Mouse (Mus musculus): Measurements from ENCODE around the gene Vti1a. TPM values are rescaled to one million over a fixed set of nuclear protein-coding genes. Genes with fewer than 3 reads are reported as not detected.

Vti1a gene
- polyA plus RNA-seq (2014; fragmentation: Nextera tagmentation; extraction: Ambion mirVana) = 26.4 and 30.1 TPM in 2 replicates

GRCm38 (mm10) chr19:55316109-55316714, at the start of gene Vti1a:
TSS of gene Vti1a (plus strand) at chr19:55316295.
- H3K27me3 ChIP-seq (replicated peaks; ENCODE audit: control insufficient read depth, insufficient read depth, low read length) = no peaks in the 10 kb centered on the region
- peak within 1 kb of the TSS; percentile 82 for H3K4me3 ChIP-seq (ENCODE audit: low read depth, low read length)
- H3K4me2 ChIP-seq = peak within 1 kb of the TSS; percentile 83
- ATAC-seq (replicated peaks; ENCODE audit: low FRiP score) = peak; percentile 91
- peaks cover 21% of the 10 kb centered on the region for H3K4me1 ChIP-seq (replicated peaks; ENCODE audit: control insufficient read depth, insufficient read depth, low read length)
- peak within 1 kb of the TSS; percentile 83 for H3K27ac ChIP-seq (ENCODE audit: low read depth, low read length)
- WGBS = under 1% methylated on average over 48 of the region's 48 CpGs
- peak; percentile 84 for DNase-seq (ENCODE audit: low spot score)
- H3K9ac ChIP-seq (ENCODE audit: low read depth, low read length) = peak within 1 kb of the TSS; percentile 79
- peaks cover 9% of the 10 kb centered on the region; the same call in 1 of the 2 replicates for H3K36me3 ChIP-seq (ENCODE audit: control insufficient read depth, insufficient read depth, low read length)
- H3K9me3 ChIP-seq (ENCODE audit: control insufficient read depth, low read length) = no peaks in the 10 kb centered on the region

DNA sequence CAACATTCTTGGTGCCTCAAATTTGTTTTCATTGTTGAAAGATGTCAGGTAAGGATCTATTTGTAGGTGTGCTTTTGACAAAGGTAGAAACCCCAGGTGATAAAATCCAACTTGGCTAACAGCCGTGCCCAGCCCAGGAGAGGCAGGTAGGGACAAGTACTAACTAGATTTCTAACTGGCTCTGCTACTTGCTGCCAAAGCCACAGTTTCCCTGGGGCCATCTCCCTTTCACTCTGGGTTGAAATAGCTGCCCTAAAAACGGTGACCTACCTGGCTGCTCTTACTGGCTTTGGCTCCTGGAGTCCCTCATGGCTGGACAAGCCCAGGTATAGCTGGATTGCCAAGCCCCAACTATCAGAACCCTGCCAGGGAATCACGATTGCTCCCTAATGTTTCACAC, 49.3 kb upstream of the Vti1a start:
- H3K4me3 ChIP-seq (ENCODE audit: low read depth, low read length) = no peak overlapping the region
- no peaks in the 10 kb centered on the region for H3K27me3 ChIP-seq (replicated peaks; ENCODE audit: control insufficient read depth, insufficient read depth, low read length)
- peaks cover 16% of the 10 kb centered on the region; the same call in 1 of the 2 replicates for H3K4me1 ChIP-seq (replicated peaks; ENCODE audit: control insufficient read depth, insufficient read depth, low read length)
- DNase-seq (ENCODE audit: low spot score) (no peak), ATAC-seq (replicated peaks; ENCODE audit: low FRiP score) (no peak)
- 87% methylated on average over 3 of the region's 3 CpGs for WGBS
- no peak overlapping the region for H3K27ac ChIP-seq (ENCODE audit: low read depth, low read length)
- no peaks in the 10 kb centered on the region for H3K9me3 ChIP-seq (ENCODE audit: control insufficient read depth, low read length)
- no peak overlapping the region for H3K4me2 ChIP-seq
- no peak overlapping the region for H3K9ac ChIP-seq (ENCODE audit: low read depth, low read length)
- peaks cover 7% of the 10 kb centered on the region; the same call in 1 of the 2 replicates for H3K36me3 ChIP-seq (ENCODE audit: control insufficient read depth, insufficient read depth, low read length)

GRCm38 (mm10) chr19:55268150-55268549, 47.9 kb upstream of the Vti1a start:
- H3K4me3 ChIP-seq (ENCODE audit: low read depth, low read length) = no peak overlapping the region
- DNase-seq (ENCODE audit: low spot score) (no peak), ATAC-seq (replicated peaks; ENCODE audit: low FRiP score) (no peak)
- H3K9ac ChIP-seq (ENCODE audit: low read depth, low read length) = no peak overlapping the region
- H3K27me3 ChIP-seq (replicated peaks; ENCODE audit: control insufficient read depth, insufficient read depth, low read length) = no peaks in the 10 kb centered on the region
- 73% methylated on average over 3 of the region's 3 CpGs for WGBS
- peaks cover 23% of the 10 kb centered on the region for H3K4me1 ChIP-seq (replicated peaks; ENCODE audit: control insufficient read depth, insufficient read depth, low read length)
- H3K36me3 ChIP-seq (ENCODE audit: control insufficient read depth, insufficient read depth, low read length) = peaks cover 7% of the 10 kb centered on the region; the same call in 1 of the 2 replicates
- H3K27ac ChIP-seq (ENCODE audit: low read depth, low read length) = no peak overlapping the region
- H3K4me2 ChIP-seq = no peak overlapping the region
- H3K9me3 ChIP-seq (ENCODE audit: control insufficient read depth, low read length) = no peaks in the 10 kb centered on the region

- H3K4me2 ChIP-seq = no peak overlapping the region
- DNase-seq (ENCODE audit: low spot score) = no peak
- no peaks in the 10 kb centered on the region for H3K27me3 ChIP-seq (replicated peaks; ENCODE audit: control insufficient read depth, insufficient read depth, low read length)
- no peak overlapping the region; the same call in 1 of the 2 replicates for H3K27ac ChIP-seq (ENCODE audit: low read depth, low read length)
- peaks cover 7% of the 10 kb centered on the region; the same call in 1 of the 2 replicates for H3K36me3 ChIP-seq (ENCODE audit: control insufficient read depth, insufficient read depth, low read length)
- ATAC-seq (replicated peaks; ENCODE audit: low FRiP score) = no peak
- 71% methylated on average over 5 of the region's 5 CpGs for WGBS
- peaks cover 26% of the 10 kb centered on the region for H3K4me1 ChIP-seq (replicated peaks; ENCODE audit: control insufficient read depth, insufficient read depth, low read length)
- H3K9ac ChIP-seq (ENCODE audit: low read depth, low read length) = no peak overlapping the region
- no peaks in the 10 kb centered on the region for H3K9me3 ChIP-seq (ENCODE audit: control insufficient read depth, low read length)
- no peak overlapping the region for H3K4me3 ChIP-seq (ENCODE audit: low read depth, low read length)
Measured at GRCm38 (mm10) chr19:55269051-55269450, 47.0 kb upstream of the Vti1a start.

GRCm38 (mm10) chr19:55271448-55271847, 44.6 kb upstream of the Vti1a start:
- Histone ChIP-seq H3K9me3 (ENCODE audit: control insufficient read depth, low read length) (no peaks in the 10 kb centered on the region), H3K9ac (ENCODE audit: low read depth, low read length) (no peak overlapping the region), H3K36me3 (ENCODE audit: control insufficient read depth, insufficient read depth, low read length) (peaks cover 7% of the 10 kb centered on the region; the same call in 1 of the 2 replicates), H3K4me2 (no peak overlapping the region; the same call in 1 of the 2 replicates), H3K4me1 (replicated peaks; ENCODE audit: control insufficient read depth, insufficient read depth, low read length) (peaks cover 45% of the 10 kb centered on the region), H3K27me3 (replicated peaks; ENCODE audit: control insufficient read depth, insufficient read depth, low read length) (no peaks in the 10 kb centered on the region), H3K4me3 (ENCODE audit: low read depth, low read length) (no peak overlapping the region), H3K27ac (ENCODE audit: low read depth, low read length) (peak overlapping the region; percentile 51)
- ATAC-seq (replicated peaks; ENCODE audit: low FRiP score) = peak; percentile 70
- WGBS = 50% methylated on average over 3 of the region's 3 CpGs
- DNase-seq (ENCODE audit: low spot score) = no peak

- peak overlapping the region; percentile 51 for H3K27ac ChIP-seq (ENCODE audit: low read depth, low read length)
Measured at GRCm38 (mm10) chr19:55273340-55273739, 42.8 kb upstream of the Vti1a start.

GRCm38 (mm10) chr19:55276100-55276499, 40.0 kb upstream of the Vti1a start:
- WGBS = 63% methylated on average over 4 of the region's 4 CpGs
- DNase-seq (ENCODE audit: low spot score) (no peak), ATAC-seq (replicated peaks; ENCODE audit: low FRiP score) (no peak)
- H3K27ac ChIP-seq (ENCODE audit: low read depth, low read length) = peak overlapping the region; percentile 4; the same call in 1 of the 2 replicates
- no peak overlapping the region for H3K4me3 ChIP-seq (ENCODE audit: low read depth, low read length)
- no peak overlapping the region for H3K4me2 ChIP-seq
- no peaks in the 10 kb centered on the region for H3K27me3 ChIP-seq (replicated peaks; ENCODE audit: control insufficient read depth, insufficient read depth, low read length)
- H3K4me1 ChIP-seq (replicated peaks; ENCODE audit: control insufficient read depth, insufficient read depth, low read length) = peaks cover 33% of the 10 kb centered on the region
- peaks cover 4% of the 10 kb centered on the region; the same call in 1 of the 2 replicates for H3K36me3 ChIP-seq (ENCODE audit: control insufficient read depth, insufficient read depth, low read length)
- H3K9ac ChIP-seq (ENCODE audit: low read depth, low read length) = no peak overlapping the region
- no peaks in the 10 kb centered on the region for H3K9me3 ChIP-seq (ENCODE audit: control insufficient read depth, low read length)

More at GRCm38 (mm10) chr19:55273340-55273739, 42.8 kb upstream of the Vti1a start:
- 37% methylated on average over 6 of the region's 6 CpGs for WGBS
- Histone ChIP-seq H3K4me3 (ENCODE audit: low read depth, low read length) (no peak overlapping the region), H3K36me3 (ENCODE audit: control insufficient read depth, insufficient read depth, low read length) (peaks cover 7% of the 10 kb centered on the region; the same call in 1 of the 2 replicates), H3K9ac (ENCODE audit: low read depth, low read length) (no peak overlapping the region), H3K9me3 (ENCODE audit: control insufficient read depth, low read length) (no peaks in the 10 kb centered on the region), H3K4me2 (no peak overlapping the region), H3K4me1 (replicated peaks; ENCODE audit: control insufficient read depth, insufficient read depth, low read length) (peaks cover 45% of the 10 kb centered on the region), H3K27me3 (replicated peaks; ENCODE audit: control insufficient read depth, insufficient read depth, low read length) (no peaks in the 10 kb centered on the region)
- ATAC-seq (replicated peaks; ENCODE audit: low FRiP score) = peak; percentile 87
- no peak for DNase-seq (ENCODE audit: low spot score)

- Histone ChIP-seq H3K27me3 (replicated peaks; ENCODE audit: control insufficient read depth, insufficient read depth, low read length) (no peaks in the 10 kb centered on the region), H3K9ac (ENCODE audit: low read depth, low read length) (no peak overlapping the region), H3K4me2 (no peak overlapping the region), H3K36me3 (ENCODE audit: control insufficient read depth, insufficient read depth, low read length) (peaks cover 2% of the 10 kb centered on the region; the same call in 1 of the 2 replicates), H3K4me1 (replicated peaks; ENCODE audit: control insufficient read depth, insufficient read depth, low read length) (peaks cover 30% of the 10 kb centered on the region), H3K4me3 (ENCODE audit: low read depth, low read length) (no peak overlapping the region), H3K9me3 (ENCODE audit: control insufficient read depth, low read length) (no peaks in the 10 kb centered on the region), H3K27ac (ENCODE audit: low read depth, low read length) (no peak overlapping the region)
- 78% methylated on average over 3 of the region's 3 CpGs for WGBS
- no peak for DNase-seq (ENCODE audit: low spot score)
- ATAC-seq (replicated peaks; ENCODE audit: low FRiP score) = no peak
Measured at GRCm38 (mm10) chr19:55276770-55277169, 39.3 kb upstream of the Vti1a start.

DNA sequence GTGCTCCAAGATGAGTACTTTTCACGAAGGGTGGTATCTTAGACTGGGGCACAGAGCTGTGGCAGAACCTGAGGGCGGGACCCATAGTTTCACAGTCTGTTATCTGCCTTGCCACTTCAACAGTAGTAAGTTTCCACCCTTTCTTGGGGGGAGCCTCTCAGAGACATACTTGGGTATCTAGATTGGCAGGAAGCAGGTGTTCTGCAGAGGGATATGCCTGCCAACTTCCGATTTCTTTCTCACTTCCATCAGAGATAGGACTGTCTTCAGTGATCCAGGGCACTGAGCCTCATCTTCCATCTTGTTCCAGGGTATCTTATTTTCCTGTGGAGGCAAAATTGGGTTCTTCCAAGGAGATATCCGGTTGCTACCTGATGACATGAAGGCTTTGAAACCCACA, 32.0 kb upstream of the Vti1a start:
- Histone ChIP-seq H3K4me2 (peak overlapping the region; percentile 47), H3K27me3 (replicated peaks; ENCODE audit: control insufficient read depth, insufficient read depth, low read length) (no peaks in the 10 kb centered on the region), H3K4me1 (replicated peaks; ENCODE audit: control insufficient read depth, insufficient read depth, low read length) (peaks cover 17% of the 10 kb centered on the region), H3K36me3 (ENCODE audit: control insufficient read depth, insufficient read depth, low read length) (peaks cover 32% of the 10 kb centered on the region), H3K9ac (ENCODE audit: low read depth, low read length) (0 out of 2 replicates have a peak overlapping the region, but pooled peaks have one; percentile 17), H3K27ac (ENCODE audit: low read depth, low read length) (peak overlapping the region; percentile 82), H3K4me3 (ENCODE audit: low read depth, low read length) (no peak overlapping the region), H3K9me3 (ENCODE audit: control insufficient read depth, low read length) (no peaks in the 10 kb centered on the region)
- no peak for DNase-seq (ENCODE audit: low spot score)
- 49% methylated on average over 4 of the region's 4 CpGs for WGBS
- ATAC-seq (replicated peaks; ENCODE audit: low FRiP score) = peak; percentile 99
